Mouse (Mus musculus) heart, embryonic 14.5 days (tissue): ENCODE results near the gene Uvrag. TPM values are rescaled to one million over a fixed set of nuclear protein-coding genes. Genes with fewer than 3 reads are reported as not detected.

Source experiments
- ATAC-seq: fragments of 200-750 bp; cut with Nextera tagmentation; 2 replicates; pipeline ENCODE4 v1.8.0; 2017; ENCODE audit warnings: low read depth, moderate TSS enrichment; ENCODE audit not compliant: insufficient number of reproducible peaks, insufficient read depth, low FRiP score
- H3K27ac ChIP-seq, 2 experiments: fragments of 200-500 bp in 1 of 2; fragments of 300-500 bp in 1 of 2; sonication (generic) in 1 of 2; replicated peaks in 1 of 2; 2 replicates each; pipeline ENCODE4 v1.5.1; 2012 to 2014; ENCODE audit warnings: low read depth in 2 of 2, low read length in 2 of 2, control low read depth in 1 of 2, mild to moderate bottlenecking in 1 of 2, mixed read lengths in 1 of 2; ENCODE audit not compliant: control insufficient read depth in 1 of 2, insufficient read depth in 1 of 2
- H3K27me3 ChIP-seq: fragments of 300-500 bp; sonication (generic); 2 replicates; pipeline ENCODE4 v1.6.1; 2014; ENCODE audit warnings: mild to moderate bottlenecking, low read length, control low read depth; ENCODE audit not compliant: control insufficient read depth, insufficient read depth
- H3K36me3 ChIP-seq: fragments of 300-500 bp; sonication (generic); 2 replicates; pipeline ENCODE4 v1.6.1; 2014; ENCODE audit warnings: mild to moderate bottlenecking, control low read depth, low read length, mixed read lengths; ENCODE audit not compliant: control insufficient read depth, insufficient read depth
- H3K4me1 ChIP-seq, 2 experiments: fragments of 200-500 bp in 1 of 2; fragments of 300-500 bp in 1 of 2; sonication (generic) in 1 of 2; 2 replicates each; pipeline ENCODE4 v1.6.1; 2012 to 2014; ENCODE audit warnings: low read length in 2 of 2, control low read depth in 1 of 2, mixed read lengths in 1 of 2; ENCODE audit not compliant: control insufficient read depth in 2 of 2, insufficient read depth in 2 of 2
- H3K4me2 ChIP-seq: fragments of 300-500 bp; sonication (generic); 2 replicates; pipeline ENCODE4 v1.6.1; 2014; ENCODE audit warnings: mild to moderate bottlenecking, low read length
- H3K4me3 ChIP-seq, 2 experiments: fragments of 200-500 bp in 1 of 2; fragments of 300-500 bp in 1 of 2; sonication (generic) in 1 of 2; 2 replicates each; pipeline ENCODE4 v1.5.1; 2012 to 2014; ENCODE audit warnings: low read length in 2 of 2, mild to moderate bottlenecking in 2 of 2, control low read depth in 1 of 2, low read depth in 1 of 2, moderate library complexity in 1 of 2; ENCODE audit not compliant: control insufficient read depth in 1 of 2, insufficient read depth in 1 of 2
- H3K9ac ChIP-seq: fragments of 300-500 bp; sonication (generic); 2 replicates; pipeline ENCODE4 v1.6.1; 2014; ENCODE audit warnings: mild to moderate bottlenecking, low read length
- H3K9me3 ChIP-seq: fragments of 300-500 bp; sonication (generic); 2 replicates; pipeline ENCODE4 v1.6.1; 2016; ENCODE audit warnings: low read length, control low read depth; ENCODE audit not compliant: control insufficient read depth
- whole genome bisulfite sequencing: fragments of 180-500 bp; shearing (Covaris S2); extraction: QIAGEN DNeasy Blood & Tissue Kit; methylation state at CpG from one replicate; pipeline ENCODE4 v1.1.7; 2014; 5-methylcytosine and 5-hydroxymethylcytosine counted together
- polyA plus RNA-seq: library from polyadenylated mRNA; unstranded; fragments of >200 nt; fragmentation: Nextera tagmentation; extraction: Ambion mirVana; gene quantifications from 2 replicates; pipeline ENCODE4 v1.2.1, GENCODE M21; 2014

Uvrag gene
- polyA plus RNA-seq, 1 experiment from 2014 or later: 18.9 TPM

DNA sequence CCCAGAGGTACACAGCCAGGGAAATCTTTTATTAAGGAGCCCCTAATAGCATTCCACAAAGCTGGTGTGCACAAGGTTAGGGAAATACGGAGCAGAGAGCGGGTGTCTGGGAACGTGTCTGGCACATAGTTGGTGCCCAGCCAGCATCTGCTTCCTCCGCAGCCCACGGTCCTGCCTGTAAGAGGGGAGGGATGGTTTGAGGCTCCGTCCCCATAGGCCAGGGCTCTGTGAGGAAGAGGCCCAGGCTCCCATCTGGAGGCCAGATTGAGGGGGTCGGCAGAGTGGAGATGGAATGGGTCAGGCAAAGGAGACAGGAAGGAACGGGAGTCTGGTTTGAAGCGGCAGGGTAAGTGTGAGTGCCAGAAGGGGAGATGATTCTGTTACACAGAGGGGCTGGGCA lies 289.7 kb downstream of the Uvrag start:
- peak; percentile 81 for ATAC-seq
- Histone ChIP-seq H3K4me1 (peaks cover 55 to 72% of the 10 kb centered on the region in 2 experiments), H3K27me3 (no peaks in the 10 kb centered on the region), H3K9ac (peak overlapping the region; percentile 44), H3K27ac (peak overlapping the region; percentile 80 to 83), H3K36me3 (peaks cover 23% of the 10 kb centered on the region; the same call in 1 of the 2 replicates), H3K9me3 (no peaks in the 10 kb centered on the region), H3K4me2 (peak overlapping the region; percentile 40), H3K4me3 (0 out of 4 replicates have a peak overlapping the region, but pooled peaks have one; percentile 0 to 13)
- 8% methylated on average over 9 of the region's 9 CpGs for WGBS

- peaks cover 48 to 63% of the 10 kb centered on the region in 2 experiments for H3K4me1 ChIP-seq
- no peaks in the 10 kb centered on the region for H3K9me3 ChIP-seq
- ATAC-seq: no peak
- H3K27me3 ChIP-seq: no peaks in the 10 kb centered on the region
- no peak overlapping the region for H3K4me2 ChIP-seq
- WGBS: 71% methylated on average over 5 of the region's 5 CpGs
- no peak overlapping the region for H3K4me3 ChIP-seq
- peak overlapping the region; percentile 80 to 83 for H3K27ac ChIP-seq
- no peak overlapping the region for H3K9ac ChIP-seq
- H3K36me3 ChIP-seq: peaks cover 23% of the 10 kb centered on the region; the same call in 1 of the 2 replicates
Observed at GRCm38 (mm10) chr7:98850388-98850787, 290.6 kb downstream of the Uvrag start.

- H3K4me3 ChIP-seq: no peak overlapping the region
- no peaks in the 10 kb centered on the region for H3K9me3 ChIP-seq
- no peak overlapping the region for H3K9ac ChIP-seq
- WGBS: 77% methylated on average over 8 of the region's 8 CpGs
- peaks cover 23% of the 10 kb centered on the region; the same call in 1 of the 2 replicates for H3K36me3 ChIP-seq
- peaks cover 43 to 52% of the 10 kb centered on the region in 2 experiments for H3K4me1 ChIP-seq
- H3K4me2 ChIP-seq: no peak overlapping the region
- no peak for ATAC-seq
- no peak overlapping the region for H3K27ac ChIP-seq
- H3K27me3 ChIP-seq: no peaks in the 10 kb centered on the region
Observed at GRCm38 (mm10) chr7:98848899-98849640, 291.9 kb downstream of the Uvrag start.

DNA sequence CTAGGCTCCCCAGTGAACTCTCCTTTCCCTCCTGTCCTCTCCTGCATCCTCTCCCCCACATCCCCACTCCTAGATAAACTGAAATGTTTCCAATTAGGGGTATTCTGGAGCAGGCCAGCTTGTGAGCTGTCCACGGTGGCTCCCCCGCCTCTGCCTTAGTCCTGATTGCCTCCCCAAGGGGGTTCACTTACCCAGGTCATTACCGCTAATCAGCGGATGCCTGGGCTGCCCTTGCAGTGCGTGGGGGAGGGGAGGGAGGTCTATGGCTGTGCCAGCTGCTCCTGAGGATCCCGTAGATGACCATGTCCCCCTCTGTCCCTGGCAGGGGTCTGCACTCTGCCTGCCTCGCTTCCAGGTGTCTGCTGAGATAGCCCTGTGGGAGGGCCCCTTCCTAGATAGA lies 297.3 kb downstream of the Uvrag start:
- Histone ChIP-seq H3K4me2 (no peak overlapping the region), H3K36me3 (0 out of 2 replicates have a peak, but pooled peaks cover 11% of the 10 kb centered on the region), H3K4me3 (no peak overlapping the region), H3K27ac (no peak overlapping the region), H3K9ac (no peak overlapping the region; the same call in 1 of the 2 replicates), H3K4me1 (peaks cover 49 to 53% of the 10 kb centered on the region in 2 experiments), H3K9me3 (no peaks in the 10 kb centered on the region), H3K27me3 (no peaks in the 10 kb centered on the region)
- 21% methylated on average over 7 of the region's 7 CpGs for WGBS
- ATAC-seq: no peak

DNA sequence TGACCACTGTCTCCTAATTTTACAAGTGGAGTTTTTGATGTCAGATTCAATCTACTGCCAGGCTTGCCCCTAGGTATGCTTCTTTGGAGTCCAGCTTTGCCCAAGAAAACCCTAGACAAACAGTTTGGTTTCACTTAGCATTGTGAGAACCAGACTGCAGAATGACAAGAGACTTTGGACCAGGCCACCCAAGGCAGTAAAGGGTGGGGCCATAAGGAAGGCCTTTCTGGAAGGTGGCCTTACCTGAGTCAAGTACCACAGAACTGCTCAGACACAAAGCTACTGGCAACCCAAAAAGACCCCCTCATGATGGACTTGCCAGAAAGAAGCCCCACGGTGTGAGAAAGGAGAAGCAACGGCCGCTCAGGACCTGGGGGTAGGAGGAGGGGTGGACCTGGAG lies 297.9 kb downstream of the Uvrag start:
- H3K27ac ChIP-seq: no peak overlapping the region
- no peaks in the 10 kb centered on the region for H3K9me3 ChIP-seq
- no peak overlapping the region for H3K4me2 ChIP-seq
- 79% methylated on average over 3 of the region's 3 CpGs for WGBS
- H3K4me3 ChIP-seq: no peak overlapping the region
- no peaks in the 10 kb centered on the region for H3K27me3 ChIP-seq
- peaks cover 46 to 55% of the 10 kb centered on the region in 2 experiments for H3K4me1 ChIP-seq
- 0 out of 2 replicates have a peak, but pooled peaks cover 8% of the 10 kb centered on the region for H3K36me3 ChIP-seq
- ATAC-seq: no peak
- H3K9ac ChIP-seq: no peak overlapping the region

GRCm38 (mm10) chr7:98841802-98842201 lies 299.1 kb downstream of the Uvrag start:
- no peak overlapping the region for H3K27ac ChIP-seq
- 0 out of 2 replicates have a peak overlapping the region, but pooled peaks have one; percentile 26 for H3K9ac ChIP-seq
- 38% methylated on average over 3 of the region's 3 CpGs for WGBS
- peaks cover 6% of the 10 kb centered on the region; the same call in 1 of the 2 replicates for H3K27me3 ChIP-seq
- H3K4me3 ChIP-seq: no peak overlapping the region
- ATAC-seq: no peak
- H3K36me3 ChIP-seq: no peaks in the 10 kb centered on the region
- peaks cover 53 to 65% of the 10 kb centered on the region in 2 experiments for H3K4me1 ChIP-seq
- H3K4me2 ChIP-seq: no peak overlapping the region
- H3K9me3 ChIP-seq: no peaks in the 10 kb centered on the region

GRCm38 (mm10) chr7:98840771-98841170 lies 300.2 kb downstream of the Uvrag start:
- Histone ChIP-seq H3K4me2 (peak overlapping the region; percentile 97), H3K4me1 (peaks cover 54 to 73% of the 10 kb centered on the region in 2 experiments), H3K9ac (no peak overlapping the region), H3K36me3 (no peaks in the 10 kb centered on the region), H3K4me3 (no peak overlapping the region), H3K27me3 (peaks cover 13% of the 10 kb centered on the region; the same call in 1 of the 2 replicates), H3K9me3 (no peaks in the 10 kb centered on the region), H3K27ac (no peak overlapping the region)
- WGBS: 59% methylated on average over 3 of the region's 3 CpGs
- no peak for ATAC-seq
